Mouse (Mus musculus) lung, embryonic 14.5 days (tissue): ENCODE measurements around the gene Art4. TPM values are rescaled to one million over a fixed set of nuclear protein-coding genes. Genes with fewer than 3 reads are reported as not detected.

Experiments used
- ATAC-seq: fragments of 200-750 bp; cut with Nextera tagmentation; 2 replicates; pipeline ENCODE4 v1.8.0; 2017; ENCODE audit warnings: mild to moderate bottlenecking, moderate TSS enrichment, moderate library complexity; ENCODE audit not compliant: insufficient read depth
- DNase-seq: peaks from one replicate; pipeline ENCODE4 v3.0.0-alpha.2; 2015
- H3K27ac ChIP-seq: fragments of 300-500 bp; sonication (generic); 2 replicates; pipeline ENCODE4 v1.5.1; 2014; ENCODE audit warnings: low read depth, mild to moderate bottlenecking, moderate library complexity
- H3K27me3 ChIP-seq: fragments of 300-500 bp; sonication (generic); 2 replicates; pipeline ENCODE4 v1.6.1; 2014; ENCODE audit warnings: low read length, control low read depth; ENCODE audit not compliant: insufficient read depth
- H3K36me3 ChIP-seq: fragments of 300-500 bp; sonication (generic); 2 replicates; pipeline ENCODE4 v1.6.1; 2014; ENCODE audit warnings: control low read depth; ENCODE audit not compliant: insufficient read depth
- H3K4me1 ChIP-seq: fragments of 300-500 bp; sonication (generic); 2 replicates; pipeline ENCODE4 v1.6.1; 2014; ENCODE audit warnings: antibody characterized with exemption, control low read depth; ENCODE audit not compliant: insufficient read depth
- H3K4me2 ChIP-seq: fragments of 300-500 bp; sonication (generic); 2 replicates; pipeline ENCODE4 v1.6.1; 2014; ENCODE audit warnings: mild to moderate bottlenecking
- H3K4me3 ChIP-seq: fragments of 300-500 bp; sonication (generic); 2 replicates; pipeline ENCODE4 v1.5.1; 2014; ENCODE audit warnings: low read depth, low read length
- H3K9ac ChIP-seq: fragments of 300-500 bp; sonication (generic); 2 replicates; pipeline ENCODE4 v1.6.1; 2014
- H3K9me3 ChIP-seq: fragments of 300-500 bp; sonication (generic); 2 replicates; pipeline ENCODE4 v1.6.1; 2016; ENCODE audit warnings: low read depth, low read length, control low read depth
- CTCF ChIP-seq: IDR thresholded peaks from 2 replicates; pipeline ENCODE4 v1.5.1; 2016; ENCODE audit warnings: antibody characterized with exemption, low read depth
- WGBS: fragments of 180-500 bp; shearing (Covaris S2); extraction: QIAGEN DNeasy Blood & Tissue Kit; methylation state at CpG from one replicate; pipeline ENCODE4 v1.1.7; 2014; 5-methylcytosine and 5-hydroxymethylcytosine counted together
- polyA plus RNA-seq: library from polyadenylated mRNA; unstranded; fragments of >200 nt; fragmentation: Nextera tagmentation; extraction: Ambion mirVana; gene quantifications from 2 replicates; pipeline ENCODE4 v1.2.1, GENCODE M21; 2014

The Art4 gene
- polyA plus RNA-seq, 1 experiment from 2014 or later, result 3.3 TPM

GRCm38 (mm10) chr6:136816826-136817225 lies 40.7 kb downstream of the Art4 start:
- 92% methylated on average over 21 of the region's 21 CpGs for WGBS
- ATAC-seq (no peak), DNase-seq (no peak)
- Histone ChIP-seq H3K4me2 (no peak overlapping the region), H3K27ac (no peak overlapping the region), H3K9me3 (no peaks in the 10 kb centered on the region), H3K27me3 (no peaks in the 10 kb centered on the region), H3K4me1 (no peaks in the 10 kb centered on the region), H3K4me3 (no peak overlapping the region), H3K9ac (no peak overlapping the region), H3K36me3 (peaks cover 97% of the 10 kb centered on the region)
- TF ChIP-seq CTCF, result no peak

DNA sequence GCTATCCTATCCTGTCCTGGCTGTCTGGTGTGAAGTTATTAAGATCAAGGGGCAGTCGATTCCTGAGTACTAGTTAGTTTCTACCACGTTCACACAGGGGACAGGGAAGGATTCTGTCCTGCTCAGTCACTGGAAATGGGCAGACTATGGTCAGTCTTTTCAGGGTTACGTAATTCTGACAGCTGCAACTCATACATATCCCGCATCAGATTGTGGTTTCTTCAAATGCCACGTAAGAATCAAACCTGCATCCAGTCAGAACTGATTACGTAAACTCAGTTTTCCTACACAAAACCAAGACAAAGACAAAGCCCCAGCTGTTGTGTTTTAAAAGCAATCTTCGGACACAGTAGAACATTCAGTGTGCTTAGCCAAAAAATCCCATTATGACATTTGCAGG lies 42.2 kb downstream of the Art4 start:
- no peak for TF ChIP-seq CTCF
- Histone ChIP-seq H3K9ac (no peak overlapping the region), H3K27me3 (no peaks in the 10 kb centered on the region), H3K27ac (no peak overlapping the region), H3K36me3 (peaks cover 87% of the 10 kb centered on the region), H3K4me3 (no peak overlapping the region), H3K4me2 (no peak overlapping the region), H3K4me1 (no peaks in the 10 kb centered on the region), H3K9me3 (no peaks in the 10 kb centered on the region)
- DNase-seq (no peak), ATAC-seq (no peak)
- 93% methylated on average over 7 of the region's 7 CpGs for WGBS

- peak; percentile 38; the same call in 1 of the 2 replicates for TF ChIP-seq CTCF
- H3K9me3 ChIP-seq, result no peaks in the 10 kb centered on the region
- H3K27me3 ChIP-seq, result no peaks in the 10 kb centered on the region
- no peak overlapping the region for H3K9ac ChIP-seq
- no peak for ATAC-seq
- peaks cover 65% of the 10 kb centered on the region for H3K36me3 ChIP-seq
- H3K4me2 ChIP-seq, result no peak overlapping the region
- H3K4me3 ChIP-seq, result no peak overlapping the region
- WGBS, result 31% methylated on average over 4 of the region's 4 CpGs
- 0 out of 2 replicates have a peak, but pooled peaks cover 3% of the 10 kb centered on the region for H3K4me1 ChIP-seq
- DNase-seq, result peak; percentile 69
- H3K27ac ChIP-seq, result no peak overlapping the region
These were observed 44.4 kb downstream of the Art4 start for GRCm38 (mm10) chr6:136813117-136813516.

- no peak overlapping the region for H3K4me3 ChIP-seq
- H3K4me2 ChIP-seq, result no peak overlapping the region
- H3K27me3 ChIP-seq, result no peaks in the 10 kb centered on the region
- no peaks in the 10 kb centered on the region for H3K9me3 ChIP-seq
- H3K27ac ChIP-seq, result no peak overlapping the region
- DNase-seq (no peak), ATAC-seq (no peak)
- H3K36me3 ChIP-seq, result peaks cover 46% of the 10 kb centered on the region
- 80% methylated on average over 10 of the region's 10 CpGs for WGBS
- no peak for TF ChIP-seq CTCF
- H3K9ac ChIP-seq, result no peak overlapping the region
- H3K4me1 ChIP-seq, result peaks cover 7% of the 10 kb centered on the region; the same call in 1 of the 2 replicates
These were observed 46.3 kb downstream of the Art4 start for GRCm38 (mm10) chr6:136811196-136811595.

DNA sequence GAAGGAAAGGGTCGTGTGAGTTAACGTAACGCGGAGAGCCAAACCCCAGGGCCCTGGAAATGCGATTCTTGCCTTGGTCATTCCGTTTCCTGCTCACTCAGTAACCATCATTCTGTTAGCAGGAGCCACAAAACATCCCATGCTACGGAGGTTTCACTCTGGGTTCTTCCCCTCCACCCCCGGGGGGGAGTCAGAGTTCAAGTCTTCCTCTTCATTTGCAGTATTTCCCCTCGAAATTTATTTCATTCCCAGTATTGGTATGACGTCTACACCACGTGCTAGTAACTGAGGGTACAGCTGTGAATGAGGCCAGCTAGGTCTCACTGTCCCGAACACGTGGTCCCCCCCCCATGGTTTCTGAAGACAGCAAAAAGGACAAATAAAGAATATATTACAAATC lies 47.9 kb downstream of the Art4 start:
- 61% methylated on average over 13 of the region's 13 CpGs for WGBS
- H3K27me3 ChIP-seq, result no peaks in the 10 kb centered on the region
- ATAC-seq, result no peak
- H3K4me3 ChIP-seq, result peak overlapping the region; percentile 83
- peaks cover 33% of the 10 kb centered on the region for H3K36me3 ChIP-seq
- no peak for TF ChIP-seq CTCF
- DNase-seq, result no peak
- H3K9me3 ChIP-seq, result no peaks in the 10 kb centered on the region
- H3K9ac ChIP-seq, result peak overlapping the region; percentile 68
- H3K4me2 ChIP-seq, result peak overlapping the region; percentile 95
- H3K27ac ChIP-seq, result no peak overlapping the region
- peaks cover 10% of the 10 kb centered on the region; the same call in 1 of the 2 replicates for H3K4me1 ChIP-seq

DNA sequence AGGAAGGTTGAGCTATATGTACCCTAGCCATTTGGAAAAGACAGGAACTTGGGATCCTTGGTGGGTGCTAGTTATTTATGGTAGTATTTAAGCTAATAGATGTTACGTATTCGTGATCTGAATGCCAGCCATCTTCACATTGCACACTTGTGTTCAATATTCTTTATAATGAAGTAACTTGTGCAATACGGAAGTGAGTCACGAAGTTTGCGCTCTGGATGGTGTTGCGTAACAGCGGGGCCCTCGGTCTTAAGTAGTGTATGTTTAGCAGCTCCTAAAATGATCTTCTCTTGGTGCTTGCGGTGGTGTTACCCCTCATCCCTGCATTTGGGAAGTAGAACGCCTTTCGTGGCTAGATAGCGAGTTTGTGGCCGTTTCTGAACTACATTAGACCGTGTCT lies 48.5 kb downstream of the Art4 start:
- no peak for TF ChIP-seq CTCF
- H3K4me2 ChIP-seq, result peak overlapping the region; percentile 95
- H3K4me3 ChIP-seq, result peak overlapping the region; percentile 83
- no peaks in the 10 kb centered on the region for H3K27me3 ChIP-seq
- no peaks in the 10 kb centered on the region for H3K9me3 ChIP-seq
- no peak for ATAC-seq
- H3K9ac ChIP-seq, result peak overlapping the region; percentile 68
- H3K27ac ChIP-seq, result no peak overlapping the region
- peaks cover 27% of the 10 kb centered on the region for H3K36me3 ChIP-seq
- peaks cover 10% of the 10 kb centered on the region; the same call in 1 of the 2 replicates for H3K4me1 ChIP-seq
- peak; percentile 83 for DNase-seq
- 15% methylated on average over 14 of the region's 14 CpGs for WGBS

- TF ChIP-seq CTCF, result no peak
- Histone ChIP-seq H3K4me3 (peak overlapping the region; percentile 83), H3K4me2 (peak overlapping the region; percentile 95), H3K4me1 (peaks cover 10% of the 10 kb centered on the region; the same call in 1 of the 2 replicates), H3K27ac (peak overlapping the region; percentile 54; the same call in 1 of the 2 replicates), H3K9ac (peak overlapping the region; percentile 68), H3K27me3 (no peaks in the 10 kb centered on the region), H3K36me3 (peaks cover 22% of the 10 kb centered on the region), H3K9me3 (no peaks in the 10 kb centered on the region)
- peak; percentile 31 for DNase-seq
- under 1% methylated on average over 27 of the region's 28 CpGs for WGBS
- ATAC-seq, result peak; percentile 29
These were observed 48.9 kb downstream of the Art4 start for GRCm38 (mm10) chr6:136808631-136809046.
